Mouse (Mus musculus) bone marrow, adult 2 months (tissue): ENCODE results near the gene Aldoart2. TPM values are rescaled to one million over a fixed set of nuclear protein-coding genes. Genes with fewer than 3 reads are reported as not detected.

Source experiments
- H3K27ac ChIP-seq: fragments of 200-500 bp; 2 replicates; pipeline ENCODE4 v1.5.1; 2012; ENCODE audit warnings: low read depth, mild to moderate bottlenecking, control low read depth, inconsistent platforms, low read length; ENCODE audit not compliant: control insufficient read depth, poor library complexity, insufficient read depth
- H3K4me1 ChIP-seq: fragments of 200-500 bp; 2 replicates; pipeline ENCODE4 v1.6.1; 2011; ENCODE audit warnings: low read length; ENCODE audit not compliant: control insufficient read depth, insufficient read depth
- H3K4me3 ChIP-seq: fragments of 200-500 bp; replicated peaks from 2 replicates; pipeline ENCODE3; 2011; ENCODE audit warnings: mild to moderate bottlenecking, low read depth, low read length, control low read depth; ENCODE audit not compliant: control insufficient read depth
- CTCF ChIP-seq: fragments of 200-500 bp; IDR thresholded peaks from 2 replicates; pipeline ENCODE4 v1.5.1; 2011; ENCODE audit warnings: low read length, control low read depth; ENCODE audit not compliant: control insufficient read depth, insufficient read depth
- POLR2A ChIP-seq: fragments of 200-500 bp; IDR thresholded peaks from 2 replicates; pipeline ENCODE4 v1.6.1; 2011; ENCODE audit warnings: low read depth, mild to moderate bottlenecking, control low read depth, low read length, borderline replicate concordance; ENCODE audit not compliant: control insufficient read depth
- WGBS: fragments of 180-500 bp; shearing (Covaris S2); methylation state at CpG from one replicate; pipeline ENCODE4 v1.1.7; 2018; 5-methylcytosine and 5-hydroxymethylcytosine counted together
- polyA plus RNA-seq: library from polyadenylated mRNA; stranded (reverse); fragments of >200 nt; gene quantifications from 2 replicates; pipeline ENCODE4 v1.2.4, GENCODE M21; 2011; ENCODE audit warnings: low replicate concordance; ENCODE audit not compliant: missing spikeins, insufficient read depth, insufficient read length

Gene Aldoart2
- polyA plus RNA-seq, 1 experiment, result not detected

DNA sequence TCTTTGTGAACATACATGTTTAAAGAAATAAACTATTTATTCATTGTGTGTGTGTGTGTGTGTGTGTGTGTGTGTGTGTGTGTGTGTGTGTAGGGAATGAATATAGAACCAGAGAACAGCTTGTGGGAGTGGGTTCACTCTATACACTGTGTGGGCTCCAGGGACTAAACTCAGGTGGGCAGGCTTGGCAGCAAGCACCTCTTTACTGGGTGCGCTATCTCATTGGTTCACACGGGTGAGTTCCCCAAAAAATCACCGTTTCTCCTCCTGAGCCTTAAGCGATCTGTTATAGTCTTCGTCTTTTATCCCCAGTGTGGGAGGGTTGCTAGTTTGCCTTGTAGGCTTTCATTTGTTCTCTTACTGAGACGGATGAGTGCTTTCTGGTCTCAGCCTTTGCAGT, 7.2 kb upstream of the Aldoart2 start:
- Histone ChIP-seq H3K27ac (no peak overlapping the region), H3K4me3 (no peak overlapping the region), H3K4me1 (no peaks in the 10 kb centered on the region)
- 76% methylated on average over 6 of the region's 6 CpGs for WGBS
- TF ChIP-seq CTCF (no peak), POLR2A (no peak)

DNA sequence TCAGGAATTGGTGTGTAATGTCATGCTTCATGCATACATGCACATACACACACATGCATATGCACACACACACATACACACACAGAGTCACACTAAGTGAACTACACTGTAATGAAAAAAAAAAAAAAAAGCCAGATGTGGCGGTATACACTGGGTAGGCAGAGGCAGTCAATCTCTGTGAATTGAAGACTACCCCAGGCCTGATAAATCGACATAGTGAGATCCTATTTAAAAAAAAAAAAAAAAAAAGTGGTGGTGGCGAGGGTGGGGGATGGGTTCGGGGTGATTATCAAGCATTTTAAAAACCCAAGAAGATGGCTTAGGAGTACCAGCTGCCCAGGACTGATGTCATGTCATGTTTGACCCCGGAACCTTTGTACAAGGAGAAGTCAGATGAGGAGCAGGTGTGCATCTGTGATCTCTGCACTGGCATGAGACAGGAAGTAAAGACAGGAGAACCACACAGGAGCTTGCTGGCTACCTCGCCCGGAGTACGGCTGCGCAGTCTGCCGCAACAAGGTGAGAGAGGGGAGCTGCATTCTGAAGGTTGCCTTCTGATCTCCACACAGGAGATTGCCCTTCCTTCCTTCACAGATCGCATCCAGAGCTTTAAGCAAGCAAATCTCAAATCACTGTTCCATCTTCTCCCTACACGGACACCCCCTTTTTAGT, 5.7 kb upstream of the Aldoart2 start:
- H3K4me3 ChIP-seq, result no peak overlapping the region
- H3K27ac ChIP-seq, result no peak overlapping the region
- H3K4me1 ChIP-seq, result no peaks in the 10 kb centered on the region
- 83% methylated on average over 12 of the region's 12 CpGs for WGBS
- TF ChIP-seq CTCF, result no peak
- TF ChIP-seq POLR2A, result no peak

DNA sequence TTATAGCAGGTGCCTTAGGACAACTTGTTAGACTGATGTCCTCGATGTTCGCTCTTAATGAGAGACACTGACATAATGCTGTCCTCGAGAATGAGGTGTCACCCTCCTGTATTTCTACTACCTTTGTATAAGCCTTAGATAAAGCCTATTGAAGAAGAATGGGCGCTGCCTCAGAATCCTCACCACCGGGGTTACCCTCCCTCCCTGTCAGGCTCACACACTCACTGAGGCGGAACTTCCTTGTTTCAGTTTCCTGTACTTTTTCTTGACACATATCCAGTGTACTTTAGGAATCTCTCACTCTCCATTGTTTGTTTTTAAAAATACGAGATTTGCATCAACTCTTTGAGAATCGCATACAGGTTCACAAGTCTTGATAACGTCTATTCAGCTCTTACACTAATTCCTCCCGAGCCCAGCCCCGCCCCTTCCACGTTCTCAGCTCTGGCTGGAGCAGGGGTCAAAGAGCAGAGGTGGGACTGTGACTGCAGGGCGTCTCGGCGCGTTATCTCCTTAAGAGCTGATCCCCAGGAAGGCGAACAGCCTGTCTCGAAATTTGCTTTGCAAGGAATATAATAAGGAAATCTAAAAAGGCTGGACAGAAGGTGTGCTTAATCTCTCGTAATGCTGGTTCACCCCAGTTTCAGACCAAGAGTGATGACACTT, 4.9 kb upstream of the Aldoart2 start:
- no peaks in the 10 kb centered on the region for H3K4me1 ChIP-seq
- WGBS, result 9% methylated on average over 19 of the region's 19 CpGs
- no peak overlapping the region for H3K27ac ChIP-seq
- TF ChIP-seq CTCF (no peak), POLR2A (no peak)
- H3K4me3 ChIP-seq, result peak overlapping the region; percentile 61

DNA sequence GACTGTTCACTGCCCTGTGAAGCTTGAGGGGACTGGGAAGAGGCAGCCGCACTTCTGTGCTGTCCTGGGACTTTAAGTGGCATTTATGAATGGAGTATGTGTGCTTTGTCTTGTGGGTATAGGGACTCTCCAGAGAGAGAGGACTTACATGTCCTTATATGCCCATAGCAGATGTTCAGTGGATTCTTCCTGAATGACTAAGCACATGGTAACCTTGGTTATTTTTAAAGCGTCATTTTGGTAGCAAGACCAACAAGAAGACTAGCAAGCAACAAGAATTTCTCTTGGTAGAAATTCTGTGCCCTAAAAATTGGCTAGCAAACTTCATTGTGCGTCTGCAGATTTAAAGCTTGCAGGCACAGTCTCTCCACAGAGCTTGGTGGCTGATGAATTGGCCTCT, 1.3 kb upstream of the Aldoart2 start:
- TF ChIP-seq CTCF (no peak), POLR2A (no peak)
- 82% methylated on average over 3 of the region's 3 CpGs for WGBS
- no peaks in the 10 kb centered on the region for H3K4me1 ChIP-seq

DNA sequence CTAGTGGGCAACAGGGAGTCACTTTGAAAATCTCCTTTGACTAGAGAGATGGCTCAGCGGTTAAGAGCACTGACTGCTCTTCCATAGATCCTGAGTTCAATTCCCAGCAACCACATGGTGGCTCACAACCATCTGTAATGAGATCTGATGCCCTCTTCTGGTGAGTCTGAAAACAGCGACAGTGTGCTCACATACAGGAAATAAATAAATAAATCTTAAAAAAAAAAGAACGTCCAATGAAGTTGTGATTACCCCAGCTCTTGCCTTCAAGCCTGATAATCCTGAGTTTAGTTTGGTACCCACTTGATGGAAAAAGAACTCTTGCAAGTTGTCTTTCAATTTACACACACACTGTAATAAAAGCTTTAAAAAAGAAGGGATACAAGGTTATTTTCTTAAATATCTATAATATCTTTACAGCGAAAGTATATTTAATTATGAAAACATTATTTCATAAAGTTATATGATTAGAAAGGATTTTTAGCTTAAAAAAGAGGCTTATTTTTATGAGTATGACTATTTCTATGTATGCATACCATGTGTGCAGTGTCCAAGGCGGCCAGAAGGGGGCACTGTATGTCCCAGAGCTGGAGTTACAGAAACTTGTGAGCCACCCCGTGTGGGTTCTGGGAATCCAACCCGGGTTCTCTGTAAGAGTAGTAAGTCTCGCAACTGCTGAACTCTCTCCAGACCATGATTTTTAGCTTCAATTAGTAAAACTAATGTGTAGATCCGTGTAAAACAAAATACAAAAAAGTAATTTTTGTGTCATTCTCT, 664 bp upstream of the Aldoart2 start:
- Histone ChIP-seq H3K4me3 (no peak overlapping the region), H3K27ac (no peak overlapping the region), H3K4me1 (no peaks in the 10 kb centered on the region)
- WGBS, result 85% methylated on average over 9 of the region's 9 CpGs
- no peak for TF ChIP-seq CTCF
- no peak for TF ChIP-seq POLR2A

More for the DNA sequence above, 1.3 kb upstream of the Aldoart2 start:
- Histone ChIP-seq H3K4me3 (no peak overlapping the region), H3K27ac (no peak overlapping the region)

DNA sequence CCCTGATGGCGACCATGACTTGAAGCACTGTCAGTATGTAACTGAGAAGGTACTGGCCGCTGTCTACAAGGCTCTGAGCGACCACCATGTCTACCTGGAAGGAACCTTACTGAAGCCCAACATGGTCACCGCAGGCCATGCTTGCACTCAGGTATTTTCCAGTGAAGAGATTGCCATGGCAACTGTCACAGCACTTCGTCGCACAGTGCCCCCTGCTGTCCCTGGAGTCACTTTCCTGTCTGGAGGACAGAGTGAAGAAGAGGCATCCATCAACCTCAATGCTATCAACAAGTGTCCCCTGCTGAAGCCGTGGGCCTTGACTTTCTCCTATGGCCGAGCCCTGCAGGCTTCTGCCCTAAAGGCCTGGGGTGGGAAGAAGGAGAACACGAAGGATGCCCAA, 828 bp downstream of the Aldoart2 start:
- Histone ChIP-seq H3K4me1 (no peaks in the 10 kb centered on the region), H3K4me3 (no peak overlapping the region), H3K27ac (no peak overlapping the region)
- 78% methylated on average over 9 of the region's 9 CpGs for WGBS
- TF ChIP-seq POLR2A, result no peak
- TF ChIP-seq CTCF, result no peak; the same call in 1 of the 2 replicates

DNA sequence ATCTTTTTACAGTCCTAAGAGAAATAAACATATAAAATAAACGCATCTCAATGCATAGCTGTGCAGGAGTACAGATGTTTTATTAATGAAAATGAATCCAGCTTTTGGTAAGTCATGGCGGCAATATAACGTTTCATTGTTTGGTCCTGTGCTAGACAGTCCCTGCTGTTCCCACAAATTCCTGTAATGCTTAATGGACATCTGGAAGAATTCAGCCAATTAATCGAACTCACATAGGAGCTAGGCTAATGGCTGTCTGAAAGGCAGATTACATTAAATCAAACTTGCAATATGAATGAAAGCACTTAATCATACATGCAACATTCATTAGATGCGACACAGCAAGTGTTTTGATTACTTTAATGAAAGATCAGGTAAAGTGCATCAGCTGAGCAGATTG, 1.8 kb downstream of the Aldoart2 start:
- H3K27ac ChIP-seq, result no peak overlapping the region
- WGBS, result 79% methylated on average over 5 of the region's 5 CpGs
- TF ChIP-seq POLR2A (no peak), CTCF (no peak)

DNA sequence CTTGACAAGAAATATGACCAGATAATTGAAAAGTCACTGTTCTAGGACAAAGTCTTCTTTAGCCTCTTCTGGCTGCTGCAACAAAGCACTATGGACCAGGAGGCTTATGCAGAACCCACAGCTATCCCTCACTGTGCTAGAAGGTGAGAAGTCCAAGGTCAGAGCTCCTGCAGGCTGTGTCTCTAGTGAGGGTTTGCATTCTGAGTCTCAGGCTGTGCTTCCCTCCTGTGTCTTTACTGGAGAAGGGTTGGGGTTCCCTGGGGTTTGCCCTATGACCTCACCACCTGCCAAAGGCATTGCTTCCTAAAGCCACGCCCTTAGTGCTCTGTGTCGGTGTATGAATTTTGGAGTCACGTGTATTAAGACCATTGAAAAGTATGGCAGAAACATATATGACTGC, 3.4 kb downstream of the Aldoart2 start:
- Histone ChIP-seq H3K4me3 (no peak overlapping the region), H3K4me1 (no peaks in the 10 kb centered on the region), H3K27ac (no peak overlapping the region)
- TF ChIP-seq CTCF (no peak), POLR2A (no peak)
- 74% methylated on average over 3 of the region's 3 CpGs for WGBS

More for the DNA sequence above, 1.8 kb downstream of the Aldoart2 start:
- H3K4me1 ChIP-seq, result no peaks in the 10 kb centered on the region
- no peak overlapping the region for H3K4me3 ChIP-seq

DNA sequence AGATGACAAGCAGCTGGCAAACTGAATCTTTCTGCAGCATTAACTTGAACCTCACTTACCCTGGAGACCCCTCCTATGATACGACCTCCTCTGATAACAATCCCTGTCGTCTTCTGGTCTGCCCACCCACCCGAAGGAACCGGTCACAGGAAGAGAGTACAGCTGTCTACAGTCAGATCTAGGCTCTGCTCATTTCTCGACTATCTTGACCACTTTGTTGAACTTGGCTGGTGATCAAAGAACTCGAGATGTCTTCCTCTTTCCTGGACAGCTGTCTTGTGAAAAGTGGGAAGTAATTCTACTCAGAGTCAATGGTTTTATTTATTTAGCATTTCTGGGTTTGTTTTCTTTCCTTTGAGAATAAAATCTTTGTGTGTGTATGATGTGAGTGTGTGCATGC, 4.6 kb downstream of the Aldoart2 start:
- H3K4me3 ChIP-seq, result no peak overlapping the region
- 10% methylated on average over 6 of the region's 6 CpGs for WGBS
- H3K4me1 ChIP-seq, result no peaks in the 10 kb centered on the region
- TF ChIP-seq POLR2A (no peak), CTCF (no peak)
- H3K27ac ChIP-seq, result no peak overlapping the region
